In the genomic region with DNA sequence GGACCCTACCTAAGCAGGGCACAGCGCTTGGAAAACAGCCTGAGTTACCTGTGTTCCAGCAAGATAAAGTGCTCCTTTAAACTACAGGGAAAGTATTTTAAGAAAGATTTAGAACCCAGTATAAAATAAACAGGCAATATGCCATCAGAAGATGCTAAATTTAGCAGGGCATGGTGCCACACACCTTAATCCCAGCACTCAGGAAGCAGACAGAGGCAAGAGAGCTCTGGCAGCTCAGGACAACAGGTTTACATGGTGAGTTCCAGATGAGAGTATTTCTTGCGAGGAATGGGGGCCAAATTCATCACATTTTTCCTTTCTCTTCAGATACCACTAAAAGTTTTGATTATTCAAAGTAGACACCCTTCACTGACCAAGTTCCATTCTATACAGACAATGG, we compare ENCODE assay signal across 25 mouse cellular contexts.
DNase-seq lines count a peak whose midpoint lies in the region; ATAC-seq and TF ChIP-seq lines count a peak whose summit lies in the region.
"Had no signal": no experiment of that assay in that cellular context is flagged by ENCODE, and none has a peak within 500 bp of the region (broad histone marks: within the 10 kb centered on the region; RNA-seq: fewer than 3 reads in every experiment).

No protein-coding gene starts in this region.

- intact Hi-C loops in heart, postnatal 10 days (cut with DNase I) = no loop called here

- no peak for TF ChIP-seq CTCF in testis, adult 2 months (IDR thresholded peaks at IDR 0.05; ENCODE audit: control insufficient read depth, insufficient read depth, insufficient replicate concordance, low read depth, low read length)
- TF ChIP-seq CTCF in hindbrain, postnatal 0 days (IDR thresholded peaks at IDR 0.05; ENCODE audit: low read depth) = no peak

- no peaks in the 10 kb centered on the region for H3K27me3 ChIP-seq in testis, adult 2 months (ENCODE audit: control insufficient read depth, insufficient read depth, low read length)
- no peaks in the 10 kb centered on the region for H3K27me3 ChIP-seq in hindbrain, postnatal 0 days (ENCODE audit: insufficient read depth, low read length)
- no peaks in the 10 kb centered on the region for H3K27me3 ChIP-seq in midbrain, embryonic 15.5 days (replicated peaks)
- H3K27me3 ChIP-seq: forebrain, embryonic 12.5 days; hindbrain, embryonic 13.5 days; lung, embryonic 15.5 days; neural tube, embryonic 15.5 days had no signal

- no peaks in the 10 kb centered on the region for H3K9me3 ChIP-seq in hindbrain, postnatal 0 days (ENCODE audit: low read length)
- H3K9me3 ChIP-seq in midbrain, embryonic 15.5 days = no peaks in the 10 kb centered on the region
- H3K9me3 ChIP-seq: forebrain, embryonic 12.5 days; hindbrain, embryonic 13.5 days; lung, embryonic 15.5 days; midbrain, embryonic 10.5 days; neural tube, embryonic 15.5 days had no signal

- H3K27ac ChIP-seq in testis, adult 2 months (ENCODE audit: control insufficient read depth, insufficient read depth, low read depth, low read length) = 0 out of 2 replicates have a peak overlapping the region, but pooled peaks have one; percentile 29
- H3K27ac ChIP-seq in hindbrain, postnatal 0 days = no peak overlapping the region
- no peak overlapping the region for H3K27ac ChIP-seq in midbrain, embryonic 15.5 days
- H3K27ac ChIP-seq: forebrain, embryonic 12.5 days; heart, adult 2 months; hindbrain, embryonic 13.5 days; kidney, postnatal 0 days; left cerebral cortex, adult 2 months; liver, embryonic 14.5 days; lung, embryonic 15.5 days; macrophage; midbrain, embryonic 10.5 days; neural tube, embryonic 15.5 days had no signal

- H3K9ac ChIP-seq in hindbrain, postnatal 0 days (replicated peaks; ENCODE audit: low read length) = no peak overlapping the region
- H3K9ac ChIP-seq in midbrain, embryonic 15.5 days = no peak overlapping the region
- H3K9ac ChIP-seq: forebrain, embryonic 12.5 days; hindbrain, embryonic 13.5 days; liver, embryonic 14.5 days; lung, embryonic 15.5 days; neural tube, embryonic 15.5 days had no signal

- peak; percentile 7 for DNase-seq in gastrocnemius, adult 18-20 months (ENCODE audit: low spot score)
- DNase-seq in gastrocnemius, postnatal 4 days (ENCODE audit: low spot score in 2 of 2) = no peak
- no peak for DNase-seq in testis, postnatal 14 days (ENCODE audit: low spot score)
- DNase-seq in heart, postnatal 10 days = peak; percentile 41 to 42
- no peak for DNase-seq in hindbrain, postnatal 0 days (ENCODE audit: low spot score)
- DNase-seq: adrenal gland, postnatal 36 days; cerebellum, adult 11-12 months; cerebellum, postnatal 10 days; kidney, adult 18-20 months; thymus, postnatal 14 days had no signal

- no peak overlapping the region for H3K4me3 ChIP-seq in testis, adult 2 months (ENCODE audit: control insufficient read depth, low read depth, low read length)
- H3K4me3 ChIP-seq in hindbrain, postnatal 0 days (ENCODE audit: low read length) = no peak overlapping the region
- no peak overlapping the region for H3K4me3 ChIP-seq in midbrain, embryonic 15.5 days
- H3K4me3 ChIP-seq: erythroblast, embryonic 14.5 days; forebrain, embryonic 12.5 days; heart, adult 2 months; hindbrain, embryonic 13.5 days; left cerebral cortex, adult 2 months; lung, embryonic 15.5 days; midbrain, embryonic 10.5 days; neural tube, embryonic 15.5 days had no signal

- no peak for ATAC-seq in hindbrain, postnatal 0 days
- no peak for ATAC-seq in midbrain, embryonic 15.5 days (replicated peaks)
- no peak for ATAC-seq in megakaryocyte, adult 5-6 weeks (ENCODE audit: poor library complexity, severe bottlenecking)
- ATAC-seq: inflammation-experienced regulatory T-cells, adult 6 months had no signal

- H3K4me1 ChIP-seq in testis, adult 2 months (ENCODE audit: control insufficient read depth, insufficient read depth, low read length) = no peaks in the 10 kb centered on the region
- H3K4me1 ChIP-seq in hindbrain, postnatal 0 days (ENCODE audit: insufficient read depth, low read length) = no peaks in the 10 kb centered on the region
- H3K4me1 ChIP-seq in midbrain, embryonic 15.5 days = no peaks in the 10 kb centered on the region
- H3K4me1 ChIP-seq: forebrain, embryonic 12.5 days; hindbrain, embryonic 13.5 days; lung, embryonic 15.5 days; neural tube, embryonic 15.5 days had no signal

- H3K4me2 ChIP-seq in hindbrain, postnatal 0 days (ENCODE audit: low read depth, low read length) = no peak overlapping the region
- H3K4me2 ChIP-seq in midbrain, embryonic 15.5 days = no peak overlapping the region
- H3K4me2 ChIP-seq: forebrain, embryonic 12.5 days; hindbrain, embryonic 13.5 days; lung, embryonic 15.5 days; neural tube, embryonic 15.5 days had no signal

- no peak for TF ChIP-seq POLR2A in testis, adult 2 months (IDR thresholded peaks at IDR 0.05; ENCODE audit: control insufficient read depth, low read depth, low read length)

- peaks cover 1% of the 10 kb centered on the region; the same call in 1 of the 2 replicates for H3K36me3 ChIP-seq in testis, adult 2 months (ENCODE audit: control insufficient read depth, insufficient read depth, low read length)
- peaks cover 54% of the 10 kb centered on the region for H3K36me3 ChIP-seq in hindbrain, postnatal 0 days (ENCODE audit: insufficient read depth, low read length)
- H3K36me3 ChIP-seq in midbrain, embryonic 15.5 days (replicated peaks) = peaks cover 33% of the 10 kb centered on the region

- 96% methylated on average over 2 of the region's 2 CpGs for WGBS in hindbrain, postnatal 0 days
- 83% methylated on average over 2 of the region's 2 CpGs for WGBS in midbrain, embryonic 15.5 days

Comparison
In these comparisons a context has a peak if more than half of its experiments do, and no peak if none do; other contexts are left out.
1. DNase-seq: peak in gastrocnemius, adult 18-20 months (single experiment) and heart, postnatal 10 days (2 of 2); none in gastrocnemius, postnatal 4 days (0 of 2), testis, postnatal 14 days (single experiment) and hindbrain, postnatal 0 days (single experiment).